Mouse (Mus musculus): ENCODE measurements around the gene Prm2.

Gene Prm2

DNA sequence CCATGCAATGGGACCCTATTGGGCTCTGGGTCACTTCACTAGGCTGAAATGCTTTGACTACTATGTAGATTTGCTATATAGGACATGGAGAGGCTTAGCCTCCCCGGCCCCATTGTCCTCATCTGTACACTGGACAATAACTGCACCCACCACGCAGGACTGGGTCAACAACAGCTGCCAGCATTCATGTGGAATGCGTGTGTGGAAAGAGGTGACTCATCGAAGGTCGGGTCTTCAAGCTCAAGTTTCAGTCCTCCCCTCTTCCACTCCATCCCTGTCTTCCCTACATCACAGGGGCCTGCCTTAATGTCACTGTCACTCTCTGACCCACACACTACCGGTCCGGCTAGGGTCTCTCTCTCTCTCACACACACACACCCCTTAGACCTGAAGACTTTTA is 19.6 kb downstream of the Prm2 start:
- DNase-seq (ENCODE audit: low spot score): no peak

- no peak for DNase-seq (ENCODE audit: low spot score)
These were observed 21.2 kb downstream of the Prm2 start for GRCm38 (mm10) chr16:10774726-10775125.

- no peak for DNase-seq (ENCODE audit: low spot score)
These were observed 22.4 kb downstream of the Prm2 start for GRCm38 (mm10) chr16:10773543-10773942.

- DNase-seq (ENCODE audit: low spot score): no peak
These were observed 24.0 kb downstream of the Prm2 start for GRCm38 (mm10) chr16:10771769-10772510.

- DNase-seq (ENCODE audit: low spot score): no peak
These were observed 25.2 kb downstream of the Prm2 start for GRCm38 (mm10) chr16:10770531-10771325.

GRCm38 (mm10) chr16:10769661-10770060 is 26.3 kb downstream of the Prm2 start:
- no peak for DNase-seq (ENCODE audit: low spot score)

- no peak for DNase-seq (ENCODE audit: low spot score)
These were observed 27.1 kb downstream of the Prm2 start for GRCm38 (mm10) chr16:10768821-10769220.

- peak; percentile 88 for DNase-seq (ENCODE audit: low spot score)
These were observed 28.8 kb downstream of the Prm2 start for GRCm38 (mm10) chr16:10767158-10767557.

GRCm38 (mm10) chr16:10764323-10764722 is 31.6 kb downstream of the Prm2 start:
- DNase-seq (ENCODE audit: low spot score): no peak

DNA sequence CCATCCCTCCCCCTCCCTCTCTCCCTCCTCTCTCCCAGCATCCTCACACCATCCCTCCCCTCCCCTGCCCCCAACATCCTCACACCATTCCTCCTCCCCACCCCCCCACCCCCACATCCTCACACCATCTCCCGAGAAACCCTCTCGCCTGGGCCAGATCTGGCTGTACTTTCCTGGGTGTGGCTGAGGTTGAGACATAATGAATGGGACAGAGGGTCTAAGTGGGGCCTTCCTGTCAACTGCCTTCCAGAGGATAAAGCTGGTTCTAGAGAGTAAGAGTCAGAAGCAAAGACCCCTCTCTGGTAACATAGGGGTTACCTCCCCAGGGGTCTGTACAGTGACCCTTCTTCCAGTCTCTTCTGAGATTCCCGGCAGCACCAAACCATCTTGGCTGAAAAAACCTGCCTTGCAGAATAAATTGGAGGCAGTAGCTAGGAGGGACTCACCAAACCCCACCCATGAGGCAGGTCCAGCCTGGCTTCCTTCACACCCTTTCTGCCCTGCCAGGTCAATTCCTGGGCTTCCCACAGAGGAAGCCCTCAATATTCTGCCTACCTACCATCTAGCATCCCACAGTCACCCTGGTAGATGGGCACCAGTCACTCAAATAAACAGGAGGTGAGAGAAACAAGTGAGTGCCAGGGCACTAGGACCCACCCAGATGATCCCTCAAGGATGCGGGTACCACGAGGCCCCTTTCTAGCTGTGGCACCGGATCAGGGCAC is 32.2 kb downstream of the Prm2 start:
- DNase-seq (ENCODE audit: low spot score): no peak

DNA sequence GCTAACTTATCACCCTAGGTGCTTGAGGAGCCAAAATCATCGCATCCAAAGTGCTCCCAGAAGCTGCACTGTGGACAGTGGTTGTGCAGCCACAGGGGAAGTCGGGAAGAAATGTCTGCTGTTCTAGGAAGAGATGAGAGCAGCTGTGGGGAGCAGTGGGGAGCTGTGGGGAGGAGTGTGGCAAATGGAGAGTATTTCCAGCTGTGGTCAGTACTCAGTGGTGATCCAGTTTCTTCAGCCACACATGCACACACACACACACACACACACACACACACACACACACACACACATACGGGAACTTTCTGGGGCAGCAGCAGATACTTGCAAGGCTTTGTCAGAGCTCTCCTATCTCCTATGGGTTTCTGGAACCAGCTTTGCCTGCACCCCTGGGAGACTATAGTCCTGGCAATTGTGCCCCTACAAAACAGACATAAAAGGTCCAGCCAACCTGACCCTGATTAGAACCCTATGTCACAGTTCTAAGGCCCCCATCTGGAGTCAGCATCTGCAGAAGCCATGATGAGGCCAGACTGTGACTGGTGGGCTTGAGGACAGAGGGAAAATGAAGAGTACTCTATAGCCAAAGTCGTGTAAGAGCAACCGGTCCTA is 33.3 kb downstream of the Prm2 start:
- no peak for DNase-seq (ENCODE audit: low spot score)

GRCm38 (mm10) chr16:10761182-10761581 is 34.8 kb downstream of the Prm2 start:
- DNase-seq (ENCODE audit: low spot score): no peak

DNA sequence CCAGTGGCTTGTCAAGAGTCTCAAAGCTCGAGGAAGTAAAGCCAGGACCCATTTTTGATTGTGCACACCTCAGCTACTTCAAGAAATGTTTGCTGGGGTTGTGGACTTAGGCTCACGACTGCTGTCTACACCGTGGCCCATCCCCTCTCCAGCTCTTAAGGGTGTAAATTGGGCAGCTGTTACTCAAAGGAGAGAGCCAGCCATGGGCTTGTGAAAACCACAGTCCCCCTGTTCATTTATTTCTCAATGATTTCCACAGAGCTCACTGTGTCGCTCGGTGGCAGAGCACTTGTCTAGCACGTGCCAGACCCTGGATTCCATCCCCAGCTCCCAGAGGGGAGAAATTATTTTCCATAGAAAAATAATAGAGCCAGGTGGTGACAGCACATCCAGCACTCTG is 39.8 kb downstream of the Prm2 start:
- DNase-seq (ENCODE audit: low spot score): no peak

- DNase-seq (ENCODE audit: low spot score): no peak
These were observed 41.2 kb downstream of the Prm2 start for GRCm38 (mm10) chr16:10754521-10755296.

DNA sequence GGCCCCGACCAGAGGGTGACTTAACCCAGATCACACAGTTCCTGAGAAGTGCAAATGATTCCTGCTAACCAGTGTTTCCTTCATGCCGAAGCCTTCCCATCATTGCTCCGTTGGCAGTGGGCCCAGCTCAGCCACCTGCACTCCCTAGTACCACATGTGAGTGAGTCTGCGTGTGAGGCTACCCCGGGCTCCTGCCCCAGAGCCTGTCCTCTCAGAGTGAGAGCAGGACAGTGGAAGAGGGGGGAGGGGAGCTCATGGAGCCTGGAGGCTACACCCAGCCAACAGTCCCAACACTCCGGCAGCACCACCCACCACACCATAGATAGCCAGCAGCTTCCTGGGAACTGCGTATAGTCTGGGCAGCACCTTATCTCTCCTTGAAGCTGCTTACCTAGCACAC is 46.1 kb downstream of the Prm2 start:
- no peak for DNase-seq (ENCODE audit: low spot score)

- DNase-seq (ENCODE audit: low spot score): no peak
These were observed 46.7 kb downstream of the Prm2 start for GRCm38 (mm10) chr16:10749226-10749625.

Measured in retina, embryonic 14.5 days (tissue).